Mouse (Mus musculus) lung, adult 2 months (tissue): ENCODE data around the gene Rin2. TPM values are rescaled to one million over a fixed set of nuclear protein-coding genes. Genes with fewer than 3 reads are reported as not detected.
"Not testable (repeated sequence)": the region's sequence is repeated elsewhere in the genome, so short reads cannot be mapped to it uniquely, and the experiment has no call there.

ENCODE experiments used
- DNase-seq: peaks from one replicate; pipeline ENCODE4 v3.0.0; 2022
- H3K4me1 ChIP-seq: fragments of 200-500 bp; 2 replicates; pipeline ENCODE4 v1.6.1; 2011; ENCODE audit warnings: low read length; ENCODE audit not compliant: control insufficient read depth, insufficient read depth
- H3K4me3 ChIP-seq: fragments of 200-500 bp; replicated peaks from 2 replicates; pipeline ENCODE3; 2011; ENCODE audit warnings: low read depth, mild to moderate bottlenecking, control low read depth, low read length; ENCODE audit errors: extremely low read depth
- CTCF ChIP-seq: fragments of 200-500 bp; IDR thresholded peaks from 2 replicates; pipeline ENCODE4 v1.5.1; 2011; ENCODE audit warnings: mild to moderate bottlenecking, low read length, control low read depth; ENCODE audit not compliant: insufficient read depth
- POLR2A ChIP-seq: fragments of 200-500 bp; IDR thresholded peaks from 2 replicates; pipeline ENCODE4 v1.6.1; 2011; ENCODE audit warnings: low read depth, mild to moderate bottlenecking, control low read depth, low read length, borderline replicate concordance; ENCODE audit errors: extremely low read depth
- WGBS: fragments of 180-500 bp; shearing (Covaris S2); methylation state at CpG from one replicate; pipeline ENCODE4 v1.1.7; 2018; 5-methylcytosine and 5-hydroxymethylcytosine counted together
- polyA plus RNA-seq: library from polyadenylated mRNA; depleted of rRNA; stranded (reverse); fragments of >200 nt; gene quantifications from 2 replicates; pipeline ENCODE4 v1.2.3, GENCODE M21; 2012

The Rin2 gene
- polyA plus RNA-seq, 1 experiment: 44.3 TPM

GRCm38 (mm10) chr2:145890571-145890970 is 215.6 kb downstream of the Rin2 start:
- no peak for DNase-seq
- TF ChIP-seq POLR2A: no peak
- TF ChIP-seq CTCF: no peak
- WGBS: 47% methylated on average over 2 of the region's 2 CpGs
- peaks cover 23% of the 10 kb centered on the region for H3K4me1 ChIP-seq
- H3K4me3 ChIP-seq: no peak overlapping the region

GRCm38 (mm10) chr2:145893756-145894155 is 218.7 kb downstream of the Rin2 start:
- WGBS: 97% methylated on average over 6 of the region's 6 CpGs
- Histone ChIP-seq H3K4me3 (no peak overlapping the region), H3K4me1 (peaks cover 7% of the 10 kb centered on the region)
- no peak for DNase-seq
- TF ChIP-seq CTCF: no peak
- TF ChIP-seq POLR2A: no peak

GRCm38 (mm10) chr2:145898106-145898505 is 223.1 kb downstream of the Rin2 start:
- Histone ChIP-seq H3K4me1 (peaks cover 2% of the 10 kb centered on the region; the same call in 1 of the 2 replicates), H3K4me3 (no peak overlapping the region)
- 59% methylated on average over 9 of the region's 9 CpGs for WGBS
- DNase-seq: no peak
- TF ChIP-seq CTCF (no peak), POLR2A (no peak)

GRCm38 (mm10) chr2:145900318-145900717 is 225.3 kb downstream of the Rin2 start:
- not testable (repeated sequence) for DNase-seq, H3K4me3 ChIP-seq
- 73% methylated on average over 7 of the region's 8 CpGs for WGBS
- peaks cover 14% of the 10 kb centered on the region for H3K4me1 ChIP-seq

GRCm38 (mm10) chr2:145901861-145902260 is 226.8 kb downstream of the Rin2 start, which contains the start of gene Naa20:
Naa20 (plus strand) TSS chr2:145902099.
- Histone ChIP-seq H3K4me1 (peaks cover 14% of the 10 kb centered on the region), H3K4me3 (peak within 1 kb of the TSS; percentile 98)
- TF ChIP-seq POLR2A (no peak), CTCF (no peak)
- 90% methylated on average over 6 of the region's 6 CpGs for WGBS
- DNase-seq: no peak

- DNase-seq: peak; percentile 89
- WGBS: under 1% methylated on average over 68 of the region's 68 CpGs
These were observed 228.3 kb downstream of the Rin2 start for GRCm38 (mm10) chr2:145903061-145903901.

GRCm38 (mm10) chr2:145903983-145904616 is 229.1 kb downstream of the Rin2 start:
- TF ChIP-seq POLR2A: no peak
- TF ChIP-seq CTCF: no peak
- no peak for DNase-seq
- Histone ChIP-seq H3K4me3 (peak overlapping the region; percentile 98), H3K4me1 (peaks cover 14% of the 10 kb centered on the region)
- WGBS: 24% methylated on average over 12 of the region's 12 CpGs

More at GRCm38 (mm10) chr2:145903061-145903901, 228.3 kb downstream of the Rin2 start:
- peak; percentile 63 for TF ChIP-seq CTCF
- peak; percentile 63 for TF ChIP-seq POLR2A
- Histone ChIP-seq H3K4me1 (peaks cover 14% of the 10 kb centered on the region), H3K4me3 (peak overlapping the region; percentile 98)

- DNase-seq: no peak
- WGBS: 74% methylated on average over 6 of the region's 6 CpGs
- peaks cover 14% of the 10 kb centered on the region for H3K4me1 ChIP-seq
These were observed 230.1 kb downstream of the Rin2 start for GRCm38 (mm10) chr2:145905156-145905555.

GRCm38 (mm10) chr2:145905884-145906283 is 230.9 kb downstream of the Rin2 start:
- not testable (repeated sequence) for DNase-seq, H3K4me3 ChIP-seq
- H3K4me1 ChIP-seq: peaks cover 14% of the 10 kb centered on the region
- WGBS: 30% methylated on average over 4 of the region's 4 CpGs

More at GRCm38 (mm10) chr2:145905156-145905555, 230.1 kb downstream of the Rin2 start:
- no peak overlapping the region for H3K4me3 ChIP-seq
- TF ChIP-seq POLR2A: no peak
- TF ChIP-seq CTCF: no peak
